Mouse (Mus musculus): ENCODE measurements around the gene Mylpf.

GRCm38 (mm10) chr7:127255008-127255407, 46.3 kb downstream of the Mylpf start:
- TF ChIP-seq POLR2A (IDR thresholded peaks at IDR 0.05; ENCODE audit: insufficient read length, low read depth) = no peak
- no peak for TF ChIP-seq CEBPB (IDR thresholded peaks at IDR 0.05; ENCODE audit: insufficient read depth, poor library complexity, severe bottlenecking)
- no peak for TF ChIP-seq MAX (IDR thresholded peaks at IDR 0.05; ENCODE audit: low read depth)
- TF ChIP-seq POLR2AphosphoS2 (IDR thresholded peaks at IDR 0.05; ENCODE audit: insufficient read length, low read depth) = no peak
- TF ChIP-seq USF1 (IDR thresholded peaks at IDR 0.05; ENCODE audit: low read depth) = no peak
- TF ChIP-seq TCF12 (IDR thresholded peaks at IDR 0.05; ENCODE audit: insufficient read depth, poor library complexity, severe bottlenecking) = no peak
- TF ChIP-seq E2F4 (IDR thresholded peaks at IDR 0.05; ENCODE audit: insufficient read depth) = no peak
- no peak for TF ChIP-seq SRF (IDR thresholded peaks at IDR 0.05; ENCODE audit: control insufficient read depth, insufficient read length, low read depth)
- no peak for TF ChIP-seq MYOG (IDR thresholded peaks at IDR 0.05; ENCODE audit: control insufficient read depth in 1 of 3, insufficient read depth in 1 of 3, insufficient read length in 2 of 3, low read depth in 2 of 3)
- TF ChIP-seq REST (IDR thresholded peaks at IDR 0.05; ENCODE audit: insufficient read depth, insufficient read length) = no peak

All from myocyte (in vitro differentiated cells).